Mouse (Mus musculus) liver, postnatal 0 days (tissue): ENCODE measurements around the gene Gars.

ENCODE experiments used
- CTCF ChIP-seq: sonication (generic); IDR thresholded peaks from 2 replicates; pipeline ENCODE4 v1.5.1; 2016; ENCODE audit warnings: antibody characterized with exemption, low read depth
- EP300 ChIP-seq: IDR thresholded peaks from 2 replicates; pipeline ENCODE4 v1.6.1; 2016; ENCODE audit warnings: antibody characterized with exemption, low read depth, mild to moderate bottlenecking

GRCm38 (mm10) chr6:55009391-55010230 lies 28.2 kb upstream of the Gars start:
- TF ChIP-seq CTCF (no peak), EP300 (no peak)
